Mouse (Mus musculus): Measurements from ENCODE around the gene Mterf4.

DNA sequence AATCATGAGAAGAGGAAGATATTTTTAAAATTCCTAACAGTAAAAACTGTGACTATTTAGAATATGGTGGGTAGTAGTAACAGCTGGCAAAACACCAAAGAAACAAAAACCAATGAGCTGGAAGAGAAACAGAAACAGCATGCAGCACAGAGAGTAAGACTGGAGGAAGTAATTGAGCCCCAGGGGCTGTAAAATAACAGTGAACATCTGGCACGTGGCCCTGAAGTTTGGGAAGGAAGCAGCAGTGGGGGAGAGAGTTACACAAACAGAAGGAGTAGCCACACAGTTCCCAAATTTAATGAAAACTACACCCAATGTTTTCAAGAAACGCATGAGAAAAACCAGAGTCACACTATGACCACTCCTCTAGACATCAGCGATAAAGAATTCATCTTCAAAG is 38.5 kb downstream of the Mterf4 start:
- TF ChIP-seq CTCF (IDR thresholded peaks at IDR 0.05; ENCODE audit: borderline replicate concordance, insufficient read depth, low read length), result no peak
- TF ChIP-seq POLR2A (IDR thresholded peaks at IDR 0.05; ENCODE audit: low read depth, low read length), result no peak

Data from embryonic fibroblast, embryonic 13.5 days (primary cell).